Mouse (Mus musculus) liver, postnatal 0 days (tissue): ENCODE results near the gene Dxo. TPM values are rescaled to one million over a fixed set of nuclear protein-coding genes. Genes with fewer than 3 reads are reported as not detected.

Source experiments
- ATAC-seq: fragments of 200-750 bp; cut with Nextera tagmentation; 2 replicates; pipeline ENCODE4 v1.8.0; 2017; ENCODE audit warnings: mild to moderate bottlenecking, moderate library complexity
- DNase-seq: peaks from one replicate; pipeline ENCODE4 v3.0.0-alpha.2; 2016
- H3K27ac ChIP-seq: fragments of 300-500 bp; sonication (generic); 2 replicates; pipeline ENCODE4 v1.5.1; 2014; ENCODE audit warnings: antibody characterized with exemption, moderate library complexity, mild to moderate bottlenecking, low read depth
- H3K27me3 ChIP-seq: fragments of 300-500 bp; sonication (generic); 2 replicates; pipeline ENCODE4 v1.6.1; 2014; ENCODE audit warnings: low read length, control low read depth, mixed read lengths; ENCODE audit not compliant: insufficient read depth
- H3K36me3 ChIP-seq: fragments of 300-500 bp; sonication (generic); replicated peaks from 2 replicates; pipeline ENCODE4 v1.6.1; 2014; ENCODE audit warnings: mild to moderate bottlenecking, control low read depth, low read length, moderate library complexity, mixed read lengths; ENCODE audit not compliant: insufficient read depth
- H3K4me1 ChIP-seq: fragments of 300-500 bp; sonication (generic); 2 replicates; pipeline ENCODE4 v1.6.1; 2014; ENCODE audit warnings: antibody characterized with exemption, mild to moderate bottlenecking, control low read depth; ENCODE audit not compliant: insufficient read depth
- H3K4me2 ChIP-seq: fragments of 300-500 bp; sonication (generic); 2 replicates; pipeline ENCODE4 v1.6.1; 2014; ENCODE audit warnings: low read depth, mild to moderate bottlenecking, low read length, moderate library complexity, mixed read lengths
- H3K4me3 ChIP-seq: fragments of 300-500 bp; sonication (generic); 2 replicates; pipeline ENCODE4 v1.5.1; 2014; ENCODE audit warnings: low read depth, low read length
- H3K9ac ChIP-seq: fragments of 300-500 bp; sonication (generic); replicated peaks from 2 replicates; pipeline ENCODE4 v1.6.1; 2014; ENCODE audit warnings: mild to moderate bottlenecking, moderate library complexity
- H3K9me3 ChIP-seq: fragments of 300-500 bp; sonication (generic); 2 replicates; pipeline ENCODE4 v1.6.1; 2016; ENCODE audit warnings: mild to moderate bottlenecking, control low read depth, low read length, mixed read lengths
- CTCF ChIP-seq: sonication (generic); IDR thresholded peaks from 2 replicates; pipeline ENCODE4 v1.5.1; 2016; ENCODE audit warnings: antibody characterized with exemption, low read depth
- EP300 ChIP-seq: IDR thresholded peaks from 2 replicates; pipeline ENCODE4 v1.6.1; 2016; ENCODE audit warnings: antibody characterized with exemption, low read depth, mild to moderate bottlenecking
- WGBS: fragments of 180-500 bp; shearing (Covaris S2); extraction: QIAGEN DNeasy Blood & Tissue Kit; methylation state at CpG from one replicate; pipeline ENCODE4 v1.1.7; 2014; ENCODE audit not compliant: insufficient replicate concordance; 5-methylcytosine and 5-hydroxymethylcytosine counted together
- polyA plus RNA-seq: library from polyadenylated mRNA; unstranded; fragments of >200 nt; fragmentation: Nextera tagmentation; extraction: Ambion mirVana; gene quantifications from 2 replicates; pipeline ENCODE4 v1.2.1, GENCODE M21; 2015

Dxo gene
- polyA plus RNA-seq, 1 experiment from 2014 or later: 19.2 TPM

DNA sequence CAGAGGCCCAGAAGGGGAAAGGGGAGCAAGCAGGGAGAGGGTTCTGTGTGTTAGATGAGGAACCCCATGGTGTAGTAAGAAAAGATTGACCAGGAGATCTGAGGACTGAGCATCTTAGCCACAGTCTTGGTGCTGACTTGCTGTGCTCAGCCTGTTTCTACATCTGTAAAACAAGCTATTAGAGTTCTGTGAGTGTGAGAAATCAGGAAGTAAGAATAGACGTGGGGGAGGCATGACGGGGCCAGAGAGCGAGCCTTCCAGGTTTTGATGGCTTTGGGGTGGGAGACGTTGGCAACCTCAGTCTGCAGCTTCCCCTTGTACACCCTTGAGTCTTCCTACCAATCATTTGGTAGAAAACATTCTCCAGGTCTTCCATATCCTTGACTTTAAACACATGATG is 21.9 kb downstream of the Dxo start:
- 33% methylated on average over 4 of the region's 4 CpGs for WGBS
- no peak for TF ChIP-seq EP300
- Histone ChIP-seq H3K27me3 (no peaks in the 10 kb centered on the region), H3K4me1 (peaks cover 19% of the 10 kb centered on the region), H3K4me3 (no peak overlapping the region), H3K9me3 (no peaks in the 10 kb centered on the region), H3K27ac (0 out of 2 replicates have a peak overlapping the region, but pooled peaks have one; percentile 29), H3K9ac (no peak overlapping the region), H3K36me3 (peaks cover 36% of the 10 kb centered on the region), H3K4me2 (no peak overlapping the region)
- DNase-seq: peak; percentile 10
- ATAC-seq: no peak

DNA sequence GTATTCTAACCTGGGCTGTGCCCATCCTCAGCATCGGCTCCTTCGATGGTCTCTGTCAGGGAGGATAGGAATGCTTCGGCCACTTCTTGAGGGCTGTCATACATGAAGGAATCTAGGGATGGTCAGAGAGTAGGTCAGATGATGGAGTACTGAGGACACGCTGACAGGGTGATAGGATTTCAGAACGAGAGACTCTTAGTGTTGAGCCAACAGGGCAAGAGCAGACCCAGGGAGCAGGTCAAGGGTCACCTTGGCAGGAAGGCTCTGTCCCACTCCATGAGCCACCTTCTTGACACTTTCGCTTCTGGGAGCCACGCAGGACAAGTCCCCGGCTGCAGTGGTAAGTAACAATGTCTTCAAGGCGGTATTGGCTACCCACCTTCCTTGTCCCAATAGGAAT is 23.7 kb downstream of the Dxo start:
- DNase-seq (peak; percentile 13), ATAC-seq (no peak)
- TF ChIP-seq EP300 (no peak), CTCF (no peak)
- Histone ChIP-seq H3K4me2 (peak overlapping the region; percentile 63), H3K4me3 (peak overlapping the region; percentile 51), H3K27ac (no peak overlapping the region), H3K4me1 (peaks cover 19% of the 10 kb centered on the region), H3K27me3 (no peaks in the 10 kb centered on the region), H3K9ac (peak overlapping the region; percentile 22; the same call in 1 of the 2 replicates), H3K9me3 (no peaks in the 10 kb centered on the region), H3K36me3 (peaks cover 25% of the 10 kb centered on the region)
- WGBS: 81% methylated on average over 9 of the region's 9 CpGs

DNA sequence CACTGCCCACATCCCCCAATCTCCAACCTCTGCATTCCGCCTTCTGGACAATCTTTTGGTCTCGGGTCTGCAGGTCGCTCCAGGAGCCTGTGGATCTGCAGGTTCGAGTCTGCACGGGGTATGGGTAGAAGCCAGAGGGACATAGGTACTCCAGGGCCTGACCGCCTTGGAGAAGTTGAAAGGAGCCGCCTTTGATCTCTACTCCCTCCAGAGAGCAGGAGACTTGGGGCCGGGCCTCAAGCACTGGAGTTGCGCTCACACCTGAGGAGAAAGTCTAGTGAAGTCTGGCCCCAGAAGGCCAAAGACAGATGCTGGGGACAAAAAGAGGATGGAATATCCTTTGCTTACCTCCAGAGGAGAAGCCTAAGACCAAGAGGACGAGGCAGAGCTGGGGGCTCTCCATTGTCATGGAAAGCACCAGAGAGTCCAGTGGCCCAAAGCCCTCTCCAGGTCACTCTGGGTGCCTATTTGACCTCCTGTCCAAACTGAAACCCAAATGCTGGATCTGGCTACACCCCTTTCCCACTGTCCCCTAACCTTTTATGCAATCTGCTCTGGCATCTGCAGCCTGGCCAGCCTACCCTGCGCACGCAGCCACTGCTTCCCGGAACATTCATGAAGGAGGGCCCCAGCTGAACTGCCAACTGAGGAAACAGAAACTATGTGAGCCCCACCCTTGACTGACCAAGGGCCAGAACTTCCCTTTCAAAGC is 25.0 kb downstream of the Dxo start:
- Histone ChIP-seq H3K36me3 (peaks cover 18% of the 10 kb centered on the region), H3K9me3 (no peaks in the 10 kb centered on the region), H3K27me3 (no peaks in the 10 kb centered on the region), H3K27ac (peak overlapping the region; percentile 73), H3K4me3 (peak overlapping the region; percentile 51), H3K4me2 (peak overlapping the region; percentile 63), H3K4me1 (peaks cover 19% of the 10 kb centered on the region), H3K9ac (peak overlapping the region; percentile 47)
- DNase-seq: peak; percentile 76
- WGBS: 47% methylated on average over 13 of the region's 13 CpGs
- ATAC-seq: peak; percentile 91
- TF ChIP-seq CTCF (no peak), EP300 (no peak)

DNA sequence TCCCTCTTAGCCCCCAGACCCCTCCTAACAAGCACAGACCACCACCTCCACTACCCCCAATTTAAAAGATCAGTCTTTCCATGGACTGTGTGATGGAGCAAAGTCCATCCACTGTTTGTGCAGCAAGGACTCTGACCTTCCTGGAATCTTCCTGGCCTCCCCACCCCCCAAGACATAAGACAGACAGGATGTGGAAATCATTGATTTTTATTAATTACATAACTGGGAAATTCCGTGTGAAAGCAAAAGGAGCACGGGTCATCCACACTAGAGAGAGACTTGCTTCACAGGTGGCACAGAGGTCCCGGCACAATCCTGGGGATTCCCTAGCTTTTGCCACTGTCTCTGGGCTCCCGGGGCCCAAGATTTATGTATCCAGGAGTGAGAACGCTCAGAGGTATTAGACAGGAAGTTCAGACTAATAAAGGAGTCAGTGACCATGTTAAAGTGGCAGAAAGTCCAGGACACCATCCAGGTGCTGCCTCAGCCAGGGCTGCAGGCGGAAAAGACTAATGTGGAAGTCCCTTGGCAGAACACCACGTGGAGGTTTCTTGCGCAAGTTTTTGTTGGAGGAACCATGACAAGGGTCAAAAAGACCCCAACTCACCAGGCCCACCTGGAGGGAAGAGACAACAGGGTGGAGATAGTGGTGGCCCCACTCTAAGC is 25.7 kb downstream of the Dxo start, which contains the start of gene Cfb:
TSS of gene Cfb (minus strand) at position 103 of the 666 bp plus-strand sequence.
- H3K36me3 ChIP-seq: peaks cover 11% of the 10 kb centered on the region
- ATAC-seq (peak; percentile 80), DNase-seq (no peak)
- 34% methylated on average over 8 of the region's 8 CpGs for whole genome bisulfite sequencing
- peak within 1 kb of the TSS; percentile 73 for H3K27ac ChIP-seq
- H3K4me3 ChIP-seq: peak within 1 kb of the TSS; percentile 51
- no peaks in the 10 kb centered on the region for H3K9me3 ChIP-seq
- peaks cover 19% of the 10 kb centered on the region for H3K4me1 ChIP-seq
- TF ChIP-seq CTCF (no peak), EP300 (peak; percentile 59)
- H3K9ac ChIP-seq: peak within 1 kb of the TSS; percentile 47
- H3K4me2 ChIP-seq: peak within 1 kb of the TSS; percentile 63
- no peaks in the 10 kb centered on the region for H3K27me3 ChIP-seq

DNA sequence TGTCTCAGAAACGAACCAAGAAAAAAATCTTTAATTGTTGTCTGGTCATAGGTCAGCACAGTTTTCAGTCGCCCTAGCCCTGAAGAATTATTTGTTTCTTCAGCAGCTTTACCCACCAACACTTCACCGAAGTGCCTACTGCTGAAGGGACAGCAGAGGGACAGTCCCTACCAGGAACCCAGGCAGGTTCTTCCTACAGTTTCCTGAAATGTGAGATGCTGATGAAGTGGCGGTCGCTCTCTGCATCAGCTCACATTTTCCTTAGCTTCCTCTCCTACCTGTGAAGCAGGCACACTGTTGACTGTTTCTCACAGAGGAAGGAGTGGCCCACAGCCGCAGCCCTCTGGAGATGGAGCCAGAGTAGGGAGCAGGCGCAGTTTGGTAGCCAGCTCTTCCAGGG is 29.2 kb downstream of the Dxo start:
- DNase-seq (no peak), ATAC-seq (no peak)
- H3K9ac ChIP-seq: no peak overlapping the region
- no peaks in the 10 kb centered on the region for H3K27me3 ChIP-seq
- H3K27ac ChIP-seq: no peak overlapping the region
- H3K9me3 ChIP-seq: no peaks in the 10 kb centered on the region
- H3K4me2 ChIP-seq: no peak overlapping the region
- peaks cover 8% of the 10 kb centered on the region; the same call in 1 of the 2 replicates for H3K4me1 ChIP-seq
- WGBS: 55% methylated on average over 7 of the region's 7 CpGs
- H3K36me3 ChIP-seq: no peaks in the 10 kb centered on the region
- TF ChIP-seq CTCF: no peak
- no peak for TF ChIP-seq EP300
- no peak overlapping the region for H3K4me3 ChIP-seq

DNA sequence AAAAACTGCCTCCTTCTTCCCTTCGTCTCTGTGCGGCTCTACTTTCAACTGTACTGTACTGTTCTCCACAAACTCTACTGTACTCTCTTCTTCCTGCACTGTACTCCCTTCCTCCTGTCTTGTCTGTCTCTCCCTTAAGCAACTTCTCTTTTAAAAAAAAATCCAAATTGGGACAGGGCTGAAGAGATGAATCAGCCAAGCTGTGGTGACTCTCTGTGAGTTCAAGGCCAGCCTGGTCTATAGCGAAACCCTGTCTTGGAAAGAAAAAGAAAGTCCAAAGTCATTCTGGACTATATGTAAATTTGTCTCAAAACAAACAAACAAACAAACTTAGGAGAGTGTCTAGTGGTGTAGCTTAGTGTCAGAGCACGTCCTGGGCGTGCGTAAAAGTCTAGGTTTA is 37.5 kb downstream of the Dxo start:
- ATAC-seq (no peak), DNase-seq (no peak)
- H3K36me3 ChIP-seq: no peaks in the 10 kb centered on the region; the same call in 1 of the 2 replicates
- TF ChIP-seq CTCF (no peak), EP300 (no peak)
- WGBS: 84% methylated on average over 6 of the region's 6 CpGs
- no peak overlapping the region for H3K9ac ChIP-seq
- no peak overlapping the region for H3K27ac ChIP-seq
- peaks cover 1% of the 10 kb centered on the region; the same call in 1 of the 2 replicates for H3K4me1 ChIP-seq
- H3K4me2 ChIP-seq: no peak overlapping the region
- no peaks in the 10 kb centered on the region for H3K27me3 ChIP-seq
- H3K4me3 ChIP-seq: no peak overlapping the region
- H3K9me3 ChIP-seq: no peaks in the 10 kb centered on the region
